Mouse (Mus musculus) intestine, postnatal 0 days (tissue): ENCODE data around the gene Lancl3. TPM values are rescaled to one million over a fixed set of nuclear protein-coding genes. Genes with fewer than 3 reads are reported as not detected.
"Not testable (repeated sequence)": the region's sequence is repeated elsewhere in the genome, so short reads cannot be mapped to it uniquely, and the experiment has no call there.

ENCODE experiments used
- ATAC-seq: fragments of 200-750 bp; cut with Nextera tagmentation; 2 replicates; pipeline ENCODE4 v1.8.0; 2017; ENCODE audit warnings: mild to moderate bottlenecking, moderate TSS enrichment, moderate library complexity
- H3K27ac ChIP-seq: fragments of 300-500 bp; sonication (generic); 2 replicates; pipeline ENCODE4 v1.5.1; 2014; ENCODE audit warnings: mild to moderate bottlenecking, low read depth, low read length, moderate library complexity
- H3K27me3 ChIP-seq: fragments of 300-500 bp; sonication (generic); replicated peaks from 2 replicates; pipeline ENCODE4 v1.6.1; 2014; ENCODE audit warnings: low read length, mixed read lengths; ENCODE audit not compliant: control insufficient read depth, insufficient read depth
- H3K36me3 ChIP-seq: fragments of 300-500 bp; sonication (generic); 2 replicates; pipeline ENCODE4 v1.6.1; 2014; ENCODE audit warnings: mild to moderate bottlenecking, moderate library complexity; ENCODE audit not compliant: control insufficient read depth, insufficient read depth
- H3K4me1 ChIP-seq: fragments of 300-500 bp; sonication (generic); replicated peaks from 2 replicates; pipeline ENCODE4 v1.6.1; 2014; ENCODE audit warnings: antibody characterized with exemption, low read length, mixed read lengths; ENCODE audit not compliant: control insufficient read depth, insufficient read depth
- H3K4me2 ChIP-seq: fragments of 300-500 bp; sonication (generic); replicated peaks from 2 replicates; pipeline ENCODE4 v1.6.1; 2014; ENCODE audit warnings: low read depth, mild to moderate bottlenecking, moderate library complexity
- H3K4me3 ChIP-seq: fragments of 300-500 bp; sonication (generic); 2 replicates; pipeline ENCODE4 v1.5.1; 2014; ENCODE audit warnings: low read depth, low read length
- H3K9ac ChIP-seq: fragments of 300-500 bp; sonication (generic); 2 replicates; pipeline ENCODE4 v1.6.1; 2014; ENCODE audit warnings: mild to moderate bottlenecking, low read depth, low read length
- H3K9me3 ChIP-seq: fragments of 300-500 bp; sonication (generic); 2 replicates; pipeline ENCODE4 v1.6.1; 2016; ENCODE audit warnings: mixed run types; ENCODE audit not compliant: control insufficient read depth
- CTCF ChIP-seq: sonication (generic); IDR thresholded peaks from 2 replicates; pipeline ENCODE4 v1.5.1; 2016; ENCODE audit warnings: low read depth, mild to moderate bottlenecking, control low read depth, antibody characterized with exemption, moderate library complexity
- WGBS: fragments of 180-500 bp; shearing (Covaris S2); extraction: QIAGEN DNeasy Blood & Tissue Kit; methylation state at CpG from one replicate; pipeline ENCODE4 v1.1.7; 2014; 5-methylcytosine and 5-hydroxymethylcytosine counted together
- polyA plus RNA-seq: library from polyadenylated mRNA; unstranded; fragments of >200 nt; fragmentation: Nextera tagmentation; extraction: Ambion mirVana; gene quantifications from 2 replicates; pipeline ENCODE4 v1.2.1, GENCODE M21; 2015

The Lancl3 gene
- polyA plus RNA-seq, 1 experiment from 2014 or later: 0.46 TPM

- no peak; the same call in 1 of the 2 replicates for TF ChIP-seq CTCF
- peak within 1 kb of the TSS; percentile 86 for H3K27ac ChIP-seq
- peak within 1 kb of the TSS; percentile 55 for H3K4me3 ChIP-seq
- peak; percentile 92 for ATAC-seq
- no peaks in the 10 kb centered on the region for H3K4me1 ChIP-seq
- H3K4me2 ChIP-seq: peak within 1 kb of the TSS; percentile 61
- WGBS: 13% methylated on average over 56 of the region's 94 CpGs
- no peaks in the 10 kb centered on the region for H3K9me3 ChIP-seq
- H3K36me3 ChIP-seq: no peaks in the 10 kb centered on the region
- no peaks in the 10 kb centered on the region for H3K27me3 ChIP-seq
- peak within 1 kb of the TSS; percentile 62 for H3K9ac ChIP-seq
Measured at GRCm38 (mm10) chrX:9272460-9273361, 73.0 kb downstream of the Lancl3 start, which contains the start of gene Xk. Gene Xk, plus strand, starts transcription at chrX:9272756.

GRCm38 (mm10) chrX:9273377-9274002 lies 73.8 kb downstream of the Lancl3 start:
- Histone ChIP-seq H3K27ac (peak overlapping the region; percentile 86), H3K9ac (peak overlapping the region; percentile 62; the same call in 1 of the 2 replicates), H3K4me1 (no peaks in the 10 kb centered on the region), H3K4me2 (peak overlapping the region; percentile 61), H3K9me3 (no peaks in the 10 kb centered on the region), H3K36me3 (no peaks in the 10 kb centered on the region), H3K4me3 (peak overlapping the region; percentile 55), H3K27me3 (no peaks in the 10 kb centered on the region)
- WGBS: 54% methylated on average over 12 of the region's 12 CpGs
- TF ChIP-seq CTCF: no peak
- ATAC-seq: no peak

- ATAC-seq: no peak
- H3K27ac ChIP-seq: no peak overlapping the region
- 78% methylated on average over 8 of the region's 8 CpGs for WGBS
- no peak overlapping the region for H3K4me2 ChIP-seq
- H3K27me3 ChIP-seq: no peaks in the 10 kb centered on the region
- H3K9me3 ChIP-seq: no peaks in the 10 kb centered on the region
- H3K4me3 ChIP-seq: no peak overlapping the region
- H3K9ac ChIP-seq: no peak overlapping the region
- H3K36me3 ChIP-seq: no peaks in the 10 kb centered on the region
- no peak for TF ChIP-seq CTCF
- H3K4me1 ChIP-seq: no peaks in the 10 kb centered on the region
Measured at GRCm38 (mm10) chrX:9274321-9274720, 74.6 kb downstream of the Lancl3 start.

- not testable (repeated sequence) for H3K4me3 ChIP-seq, H3K4me2 ChIP-seq, H3K27me3 ChIP-seq, ATAC-seq, H3K4me1 ChIP-seq, H3K9ac ChIP-seq, H3K9me3 ChIP-seq, H3K36me3 ChIP-seq, H3K27ac ChIP-seq
- whole genome bisulfite sequencing: no CpG with 5 or more reads among the region's 1 CpGs
Measured at GRCm38 (mm10) chrX:9283464-9283863, 83.8 kb downstream of the Lancl3 start, which contains the start of gene H2al1m. Gene H2al1m, plus strand, starts transcription at chrX:9283764.

GRCm38 (mm10) chrX:9293140-9293829 lies 93.6 kb downstream of the Lancl3 start:
- not testable (repeated sequence) for ATAC-seq

GRCm38 (mm10) chrX:9298413-9298864 lies 98.7 kb downstream of the Lancl3 start:
- Histone ChIP-seq H3K4me3 (no peak overlapping the region), H3K27me3 (no peaks in the 10 kb centered on the region), H3K9ac (no peak overlapping the region), H3K4me1 (no peaks in the 10 kb centered on the region), H3K36me3 (no peaks in the 10 kb centered on the region), H3K4me2 (no peak overlapping the region), H3K27ac (no peak overlapping the region), H3K9me3 (no peaks in the 10 kb centered on the region)
- ATAC-seq: 0 out of 2 replicates have a peak, but pooled peaks have one; percentile 59
- peak; percentile 50 for TF ChIP-seq CTCF
- WGBS: 82% methylated on average over 5 of the region's 5 CpGs

More at GRCm38 (mm10) chrX:9293140-9293829, 93.6 kb downstream of the Lancl3 start:
- not testable (repeated sequence) for H3K27me3 ChIP-seq, H3K4me2 ChIP-seq, H3K4me1 ChIP-seq, H3K9me3 ChIP-seq, H3K27ac ChIP-seq, H3K9ac ChIP-seq, H3K4me3 ChIP-seq, H3K36me3 ChIP-seq
- 88% methylated on average over 3 of the region's 4 CpGs for WGBS
